Mouse (Mus musculus) kidney, adult 18-20 months (tissue): ENCODE data around the gene Asphd1.
A peak's percentile ranks its signal among the peaks of the same experiment; 100 is the strongest.

ENCODE experiments used
- DNase-seq: peaks from one replicate; pipeline ENCODE4 v3.0.0; 2021

The Asphd1 gene

GRCm38 (mm10) chr7:126949403-126949792 lies at the start of gene Asphd1:
Gene Asphd1 (minus strand): TSS chr7:126949582.
- no peak for DNase-seq

- DNase-seq = no peak
Measured at GRCm38 (mm10) chr7:126996449-126996848, 47.1 kb upstream of the Asphd1 start.

DNA sequence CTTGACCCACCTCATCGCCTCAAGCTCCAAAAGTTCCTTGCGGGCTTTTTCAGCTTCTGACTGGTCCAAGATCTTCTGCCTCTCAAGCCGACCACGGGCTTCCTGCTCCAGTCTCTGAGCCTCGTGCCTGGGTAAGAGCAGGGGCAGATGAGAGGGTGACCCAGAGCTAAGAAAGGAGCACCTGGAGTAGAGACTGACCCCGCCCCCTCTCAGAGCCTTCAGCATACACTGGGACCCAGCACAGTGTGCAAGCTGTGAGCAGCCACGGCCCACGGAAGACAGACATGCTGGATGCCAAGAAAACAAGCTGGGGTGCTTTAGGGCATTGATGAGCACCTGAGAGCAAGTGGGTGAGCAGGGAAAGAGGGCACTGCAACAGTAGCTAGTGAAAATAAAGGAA lies 39.4 kb upstream of the Asphd1 start:
- no peak for DNase-seq

DNA sequence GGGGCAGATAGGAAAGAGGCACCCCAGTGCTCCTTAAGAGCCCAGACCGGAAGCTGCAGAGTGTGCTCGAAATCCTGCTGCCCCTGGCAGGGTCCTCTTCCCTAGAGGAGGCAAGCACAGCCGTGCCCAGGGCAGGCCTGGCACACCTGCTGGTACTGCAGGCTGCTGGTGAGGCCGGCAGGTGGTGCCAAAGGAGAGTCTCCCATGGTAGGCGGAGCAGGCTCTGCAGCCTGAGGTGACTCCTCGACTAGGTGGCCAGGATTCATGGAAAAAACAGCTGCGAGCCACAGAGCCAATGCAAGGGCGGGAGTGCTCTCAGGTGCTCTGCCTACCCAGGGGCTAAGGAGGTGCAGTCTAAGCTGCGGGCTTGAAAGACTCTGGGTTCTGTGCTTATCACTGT lies 36.9 kb upstream of the Asphd1 start:
- peak; percentile 72 for DNase-seq

DNA sequence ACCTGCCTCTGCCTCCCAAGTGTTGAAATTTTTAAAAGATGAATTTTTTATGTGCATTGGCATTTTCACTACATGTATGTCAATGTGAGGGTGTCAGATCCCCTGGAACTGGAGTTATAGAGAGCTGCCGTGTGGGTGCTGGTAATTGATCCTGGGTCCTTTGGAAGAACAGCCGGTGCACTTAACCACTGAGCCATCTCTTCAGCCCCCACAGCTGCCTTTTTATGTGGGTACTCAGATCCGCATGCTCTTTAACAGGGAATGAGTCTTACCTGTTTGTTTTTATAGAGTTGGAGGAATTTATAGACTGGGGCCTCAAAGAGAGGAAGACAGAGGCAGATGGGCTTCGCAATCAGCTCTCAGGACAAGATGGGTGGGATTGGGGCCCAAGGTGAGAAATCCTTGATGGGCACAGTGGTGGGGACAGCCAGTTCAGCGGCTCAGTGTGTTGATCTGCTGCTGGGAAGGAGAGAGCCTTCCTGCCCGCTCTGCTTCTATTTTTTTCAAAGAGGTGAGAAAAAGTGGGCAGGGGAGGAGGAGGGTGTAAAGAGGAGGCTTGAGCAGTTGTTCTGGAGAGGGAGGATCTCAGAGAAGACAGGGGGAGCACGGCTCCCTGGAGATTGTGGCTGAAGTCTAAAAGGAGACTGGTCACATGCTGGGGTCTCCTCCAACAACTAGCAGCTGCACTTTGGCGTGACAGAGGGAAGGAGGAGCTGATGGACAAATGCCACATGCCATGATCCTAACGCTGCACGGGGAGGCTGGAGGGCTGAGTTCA lies 35.5 kb upstream of the Asphd1 start:
- DNase-seq = no peak

GRCm38 (mm10) chr7:126983113-126983512 lies 33.7 kb upstream of the Asphd1 start:
- DNase-seq = no peak

- DNase-seq = no peak
Measured at GRCm38 (mm10) chr7:126982054-126982453, 32.7 kb upstream of the Asphd1 start.

DNA sequence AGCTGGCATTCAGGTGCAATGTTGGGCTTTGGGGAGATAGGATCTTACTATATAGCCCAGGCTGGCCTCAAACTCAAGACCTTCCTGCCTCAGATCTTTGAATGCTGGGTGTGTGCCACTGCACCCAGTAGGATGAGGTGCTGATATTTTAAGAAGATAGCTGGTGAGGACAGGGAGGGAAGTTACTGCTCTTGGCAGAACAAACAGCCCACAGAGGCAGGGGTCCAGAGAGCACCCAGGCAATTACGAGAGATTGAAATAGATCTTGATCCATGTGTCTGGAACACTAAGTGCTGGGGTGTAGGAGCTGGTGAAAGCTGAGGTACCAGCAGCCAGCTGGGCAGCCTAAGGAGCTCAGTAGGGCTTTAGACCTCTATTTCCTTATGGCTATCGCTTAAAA lies 32.2 kb upstream of the Asphd1 start:
- no peak for DNase-seq

- no peak for DNase-seq
Measured at GRCm38 (mm10) chr7:126978841-126979240, 29.5 kb upstream of the Asphd1 start.

DNA sequence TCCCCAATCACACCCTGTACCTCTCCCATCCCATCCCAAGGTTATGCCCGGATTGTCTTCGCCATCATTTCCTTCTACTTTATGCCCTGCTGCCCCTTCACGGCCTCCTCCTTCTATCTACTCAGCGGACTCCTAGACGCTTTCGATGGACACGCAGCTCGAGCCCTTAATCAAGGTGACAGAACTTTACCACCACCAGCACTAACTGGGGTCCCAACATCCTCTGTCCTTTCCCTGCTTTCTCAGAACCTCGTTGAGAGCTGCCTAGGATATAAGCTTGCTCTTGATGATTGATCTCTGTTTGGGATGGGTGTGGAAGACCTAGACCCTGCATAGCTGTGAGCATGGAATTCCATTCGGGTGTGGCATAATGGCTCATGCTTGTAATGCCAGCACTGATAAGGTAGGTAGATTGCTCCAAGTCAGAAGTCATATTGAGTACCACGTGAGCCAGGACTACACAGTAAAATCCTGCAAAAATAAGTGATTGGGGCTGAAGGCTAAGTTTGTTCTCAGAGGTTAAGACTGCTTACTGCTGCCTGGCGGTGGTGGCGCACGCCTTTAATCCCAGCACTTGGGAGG lies 27.6 kb upstream of the Asphd1 start:
- DNase-seq = peak; percentile 36

DNA sequence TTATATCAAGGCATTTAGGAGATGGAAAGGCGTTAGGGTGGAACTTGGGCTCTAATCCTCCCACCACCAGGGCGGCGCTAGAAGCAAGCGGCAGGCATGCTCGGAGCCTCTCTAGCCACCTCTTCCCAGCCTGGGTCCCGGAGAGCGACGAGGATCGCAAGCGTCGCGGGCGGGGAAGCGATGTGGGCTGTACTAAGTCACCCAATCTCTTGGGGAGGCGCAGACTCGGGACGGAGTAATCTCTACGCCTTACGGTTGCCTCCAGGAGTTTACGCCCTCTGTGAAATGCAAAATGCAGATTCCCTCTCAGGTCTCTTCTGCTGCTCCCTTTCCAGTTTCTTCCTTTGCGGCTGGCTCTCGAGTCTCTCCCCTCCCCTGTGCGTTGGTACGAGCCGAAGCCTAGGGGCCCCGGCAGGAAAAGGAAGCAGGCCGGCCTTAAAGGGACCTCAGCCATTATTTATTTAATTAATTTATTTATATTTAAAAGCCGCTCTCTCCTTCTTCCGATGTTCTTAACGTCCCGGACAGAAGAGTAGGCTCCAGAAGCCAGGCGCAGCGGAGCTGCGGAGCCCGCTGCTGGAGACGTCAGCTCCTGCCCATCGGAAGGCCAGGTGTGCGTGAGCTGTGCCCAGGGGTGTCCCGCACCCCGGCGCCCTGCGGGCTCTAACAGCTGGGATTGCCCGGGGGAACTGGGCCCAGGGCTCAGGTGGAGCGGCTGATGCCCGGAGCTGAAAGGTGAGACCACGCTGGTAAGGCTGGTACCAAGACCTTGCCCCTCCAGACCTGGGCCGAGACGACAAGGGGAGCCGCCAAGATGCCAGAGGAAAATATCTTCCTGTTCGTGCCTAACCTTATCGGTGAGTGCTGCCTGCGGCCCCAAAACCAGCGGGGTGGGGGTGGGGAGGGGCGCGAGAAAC lies 26.8 kb upstream of the Asphd1 start, which contains the start of gene Cdiptos:
TSS of gene Cdiptos (minus strand) at position 149 of the 917 bp plus-strand sequence.
- peak; percentile 97 for DNase-seq

DNA sequence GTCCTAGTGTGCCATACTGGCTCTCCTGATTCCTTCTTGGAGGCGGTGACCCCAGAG lies 26.3 kb upstream of the Asphd1 start, which contains the start of gene Cdipt:
TSS of gene Cdipt (plus strand) at position 22 of the 57 bp plus-strand sequence.
- no peak for DNase-seq

GRCm38 (mm10) chr7:126975493-126975892 lies 26.1 kb upstream of the Asphd1 start:
- DNase-seq = no peak

DNA sequence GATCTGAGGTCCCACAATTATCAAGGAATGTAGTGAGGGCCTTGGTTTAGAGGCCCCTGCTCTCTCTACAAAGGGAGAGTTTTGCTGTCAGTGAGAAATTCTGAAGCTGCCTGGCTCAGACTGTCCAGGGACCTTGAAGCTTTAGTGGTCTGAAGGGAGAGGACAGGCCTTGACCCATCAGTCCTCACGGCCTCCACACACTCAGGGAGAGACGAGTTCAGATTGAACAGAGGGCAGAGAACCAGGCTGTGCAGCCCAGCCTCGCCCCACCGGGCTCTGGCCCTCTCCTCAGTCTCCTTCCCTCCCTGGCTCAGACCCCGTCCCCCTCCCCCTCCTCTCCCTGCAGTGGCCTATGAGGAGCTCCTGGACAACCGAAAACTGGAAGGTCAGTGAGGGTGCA lies 18.0 kb upstream of the Asphd1 start:
- DNase-seq = no peak

DNA sequence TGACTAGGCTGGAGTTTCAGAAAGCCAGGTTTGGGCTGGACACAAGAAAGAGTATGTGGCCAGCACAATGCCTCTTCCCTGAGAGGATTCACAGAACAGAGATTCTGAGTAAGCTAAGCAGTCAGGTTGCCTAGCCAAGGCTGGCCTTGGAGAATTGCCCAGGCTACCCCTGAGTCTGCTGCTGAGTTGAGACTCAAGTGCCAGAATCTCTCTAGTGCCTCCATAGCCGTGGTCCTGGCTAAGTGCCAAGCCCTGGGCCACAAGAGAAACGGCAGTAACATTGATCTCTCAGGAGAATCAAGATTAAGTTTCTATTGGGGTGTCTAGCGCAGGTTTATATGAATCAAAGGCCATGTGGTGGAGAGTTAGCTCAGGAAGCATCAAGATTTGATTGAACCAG lies 16.2 kb upstream of the Asphd1 start:
- no peak for DNase-seq

- peak; percentile 74 for DNase-seq
Measured at GRCm38 (mm10) chr7:126963548-126964286, 14.3 kb upstream of the Asphd1 start.

DNA sequence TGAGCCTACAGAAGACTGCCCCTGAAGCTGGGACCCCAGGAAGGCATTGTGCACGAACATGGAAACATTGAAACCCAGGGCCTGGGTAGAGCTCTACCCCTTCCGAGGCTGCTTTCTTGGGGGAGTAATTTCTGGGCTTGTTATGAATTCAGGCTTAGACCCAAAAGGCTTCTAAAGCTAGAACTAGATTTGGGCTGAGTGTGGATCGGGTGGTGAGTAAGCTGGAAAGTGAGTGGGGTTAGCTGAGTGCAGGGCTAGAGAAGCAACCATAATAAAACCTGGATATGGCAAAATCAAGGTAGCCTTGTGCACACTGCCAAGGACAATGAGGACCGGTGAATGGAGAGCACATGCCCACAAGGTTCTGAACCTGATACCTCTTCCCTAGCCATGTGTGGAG lies 12.6 kb upstream of the Asphd1 start:
- no peak for DNase-seq

GRCm38 (mm10) chr7:126961095-126961494 lies 11.7 kb upstream of the Asphd1 start:
- no peak for DNase-seq

- DNase-seq = no peak
Measured at GRCm38 (mm10) chr7:126959780-126960179, 10.4 kb upstream of the Asphd1 start.

DNA sequence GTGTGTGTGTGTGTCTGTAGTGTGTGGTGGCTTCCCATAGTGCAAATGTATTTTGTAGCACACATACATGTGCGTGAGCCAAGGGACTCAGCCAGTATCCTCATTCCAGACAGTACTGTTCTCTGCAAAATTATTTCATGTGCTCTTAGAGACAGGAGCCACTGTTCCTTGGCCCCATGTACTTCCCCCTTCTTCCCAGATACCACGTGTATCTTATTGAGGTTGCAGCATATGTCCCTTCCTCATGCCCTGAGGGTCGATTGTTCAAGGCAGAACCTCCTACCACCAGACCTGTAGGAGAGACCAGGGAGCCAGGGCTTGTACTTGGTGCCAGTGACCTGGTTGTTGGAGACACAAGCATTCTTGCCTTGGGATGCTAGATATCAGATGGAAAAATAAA lies 5.7 kb upstream of the Asphd1 start:
- DNase-seq = no peak

GRCm38 (mm10) chr7:126952646-126953045 lies 3.3 kb upstream of the Asphd1 start:
- DNase-seq = no peak

DNA sequence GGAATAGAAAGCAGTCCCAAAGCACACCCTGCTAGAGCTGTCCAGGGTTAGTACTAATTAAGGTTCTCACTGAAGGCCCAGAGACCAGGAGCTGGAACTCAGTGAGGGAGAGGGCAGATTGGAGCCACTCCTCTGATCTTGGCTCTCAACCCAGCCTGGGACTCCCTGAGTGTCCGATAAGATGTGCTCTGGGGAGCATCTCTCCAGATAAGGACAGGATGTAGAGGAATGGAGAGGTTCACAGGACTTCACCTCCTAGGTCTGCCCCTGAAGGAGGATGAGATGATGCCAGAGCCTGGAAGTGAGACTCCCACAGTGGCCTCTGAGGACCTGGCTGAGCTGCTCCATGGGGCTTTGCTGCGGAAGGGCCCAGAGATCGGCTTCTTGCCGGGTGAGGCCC lies 2.4 kb upstream of the Asphd1 start:
- no peak for DNase-seq
